Mouse (Mus musculus) thymus, postnatal 25 days (tissue): ENCODE results near the gene Micu1.
"Not testable (repeated sequence)": the region's sequence is repeated elsewhere in the genome, so short reads cannot be mapped to it uniquely, and the experiment has no call there.

Experiments
- DNase-seq: peaks from one replicate; pipeline ENCODE4 v3.0.0; 2022

Micu1 gene

GRCm38 (mm10) chr10:59861201-59861600, 158.9 kb downstream of the Micu1 start:
- DNase-seq: no peak

- no peak for DNase-seq
These were observed 160.7 kb downstream of the Micu1 start for GRCm38 (mm10) chr10:59862816-59863440.

- no peak for DNase-seq
These were observed 161.3 kb downstream of the Micu1 start for GRCm38 (mm10) chr10:59863620-59864019.

- DNase-seq: peak; percentile 46
These were observed 162.1 kb downstream of the Micu1 start for GRCm38 (mm10) chr10:59864232-59864875.

GRCm38 (mm10) chr10:59864884-59865726, 162.8 kb downstream of the Micu1 start:
- peak; percentile 93 for DNase-seq

- no peak for DNase-seq
These were observed 166.0 kb downstream of the Micu1 start for GRCm38 (mm10) chr10:59868266-59868665.

- no peak for DNase-seq
These were observed 167.8 kb downstream of the Micu1 start for GRCm38 (mm10) chr10:59870038-59870437.

GRCm38 (mm10) chr10:59872651-59873050, 170.4 kb downstream of the Micu1 start:
- not testable (repeated sequence) for DNase-seq

- no peak for DNase-seq
These were observed 170.9 kb downstream of the Micu1 start for GRCm38 (mm10) chr10:59873206-59873605.

GRCm38 (mm10) chr10:59873613-59874012, 171.3 kb downstream of the Micu1 start:
- no peak for DNase-seq

- no peak for DNase-seq
These were observed 173.1 kb downstream of the Micu1 start for GRCm38 (mm10) chr10:59875396-59875795.

GRCm38 (mm10) chr10:59876698-59877097, 174.4 kb downstream of the Micu1 start:
- DNase-seq: not testable (repeated sequence)

GRCm38 (mm10) chr10:59877421-59878117, 175.3 kb downstream of the Micu1 start:
- no peak for DNase-seq

GRCm38 (mm10) chr10:59878823-59879222, 176.5 kb downstream of the Micu1 start:
- DNase-seq: no peak

GRCm38 (mm10) chr10:59879255-59880028, 177.2 kb downstream of the Micu1 start, which contains the start of gene Dnajb12:
Dnajb12 (plus strand) TSS chr10:59879556.
- peak; percentile 93 for DNase-seq

- no peak for DNase-seq
These were observed 177.7 kb downstream of the Micu1 start for GRCm38 (mm10) chr10:59880029-59880386.

- no peak for DNase-seq
These were observed 178.6 kb downstream of the Micu1 start for GRCm38 (mm10) chr10:59880837-59881236.

- no peak for DNase-seq
These were observed 182.3 kb downstream of the Micu1 start for GRCm38 (mm10) chr10:59884327-59885173.

GRCm38 (mm10) chr10:59885174-59886080, 183.2 kb downstream of the Micu1 start:
- no peak for DNase-seq

- no peak for DNase-seq
These were observed 183.8 kb downstream of the Micu1 start for GRCm38 (mm10) chr10:59886081-59886466.
